Mouse (Mus musculus): ENCODE results near the gene Vmp1. TPM values are rescaled to one million over a fixed set of nuclear protein-coding genes. Genes with fewer than 3 reads are reported as not detected.

Vmp1 gene
- total RNA-seq, 2 experiments from 2014 or later, result 75.0 to 79.6 TPM

DNA sequence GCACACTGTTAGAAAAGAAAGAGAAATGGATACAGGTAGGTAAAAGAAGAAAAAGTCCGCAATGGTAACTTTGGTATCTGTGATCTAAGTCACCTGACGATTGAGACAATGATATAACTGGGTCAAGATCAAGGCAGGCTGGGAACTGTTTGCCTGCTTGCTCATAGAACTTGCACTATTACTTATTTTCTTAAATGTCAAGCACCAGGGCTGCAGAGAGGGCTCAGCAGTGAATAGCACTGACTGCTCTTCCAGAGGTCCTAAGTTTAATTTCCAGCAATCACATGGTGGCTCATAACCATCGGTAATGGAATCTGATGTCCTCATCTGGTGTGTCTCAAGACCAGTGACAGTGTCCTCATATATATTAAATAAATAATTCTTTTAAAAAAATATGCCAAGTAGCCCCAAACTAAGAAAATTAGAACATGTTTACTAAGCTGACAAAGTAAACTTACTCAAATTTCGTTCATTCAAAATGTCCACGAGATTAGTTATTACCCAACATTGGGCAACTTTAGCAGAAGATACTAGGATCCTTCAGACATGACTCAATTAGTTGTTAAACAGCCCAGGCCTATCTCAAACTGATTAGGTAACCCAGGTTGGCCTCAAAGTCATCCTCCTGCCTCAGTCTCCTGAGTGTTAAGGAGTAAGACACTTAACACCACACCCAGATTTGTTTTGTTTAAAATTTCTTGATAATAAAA, 149.3 kb downstream of the Vmp1 start:
- intact Hi-C loops (cut with DNase I), result no loop called here

More for the DNA sequence above, 149.3 kb downstream of the Vmp1 start:
- DNase-seq, result no peak

Small RNA genes lying within 50 kb of the gene (microRNA-seq; reads per million reads assigned to microRNA genes)
- gene Mir21a, result 9,216 to 49,507 reads per million in 2 experiments

Other genes with a start within 250 kb of the Vmp1 start
- 10 to 100 TPM; 39.5 to 42.6 TPM for gene Rnft1, start 199.2 kb downstream of the Vmp1 start, total RNA-seq (2021)
- gene Rps6kb1, start 139.0 kb downstream of the Vmp1 start, total RNA-seq (2021), result 10 to 100 TPM; 19.4 to 22.6 TPM
- gene Tubd1, start 138.8 kb downstream of the Vmp1 start, total RNA-seq (2021), result 1 to 10 TPM; 5.5 to 6.5 TPM
- gene Ptrh2, start 149 bp upstream of the Vmp1 start, total RNA-seq (2021), result 1 to 10 TPM; 5.1 to 6.1 TPM
- 100 to 1,000 TPM in 1 of 2 experiments, 10 to 100 TPM in 1; 94.8 to 111 TPM for gene Cltc, start 73.7 kb upstream of the Vmp1 start, total RNA-seq (2021)
- 10 to 100 TPM; 11.2 to 12.7 TPM for gene Dhx40, start 123.9 kb upstream of the Vmp1 start, total RNA-seq (2021)